Mouse (Mus musculus): ENCODE data around the gene Osbpl3.
A peak's percentile ranks its signal among the peaks of the same experiment; 100 is the strongest.

Gene Osbpl3

DNA sequence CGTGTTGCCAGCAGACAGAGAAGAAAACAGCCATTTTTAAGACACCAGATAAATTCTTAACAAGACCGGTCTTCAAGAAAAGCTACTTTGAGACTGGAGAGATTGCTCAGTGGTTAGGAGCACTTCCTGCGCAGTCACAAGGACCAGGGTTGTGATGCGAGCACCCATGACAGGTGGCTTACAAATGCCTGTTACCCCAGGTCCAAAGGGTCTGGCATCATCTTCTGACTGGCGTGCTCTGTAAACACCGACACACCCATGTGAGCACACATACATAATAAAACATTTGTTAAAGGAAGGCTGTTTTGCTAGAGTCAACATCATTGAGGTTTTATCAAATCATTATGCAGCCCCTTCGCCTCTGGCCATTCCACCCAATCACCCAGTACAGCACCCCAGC lies 176.4 kb downstream of the Osbpl3 start:
- no peak for DNase-seq (ENCODE audit: low spot score)

DNA sequence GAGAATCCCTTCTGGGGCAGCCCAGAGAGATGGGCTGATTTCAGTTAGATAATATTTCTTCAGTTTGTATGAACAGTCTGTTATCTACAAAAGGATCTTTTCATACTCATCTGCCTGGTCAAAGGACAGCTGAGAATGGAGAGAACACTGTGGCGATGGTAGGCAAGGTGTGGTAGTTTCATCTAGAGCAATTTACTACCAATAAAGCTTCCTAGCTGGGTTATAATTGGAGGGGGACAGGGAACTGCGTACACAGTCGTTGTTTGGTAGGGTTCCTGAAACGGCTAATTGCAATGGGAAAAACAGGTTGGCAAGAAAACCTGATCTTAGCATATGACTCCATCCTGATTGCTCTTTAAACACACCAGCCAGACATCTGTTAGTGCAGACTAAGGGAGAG lies 182.1 kb downstream of the Osbpl3 start:
- no peak for DNase-seq (ENCODE audit: low spot score)

DNA sequence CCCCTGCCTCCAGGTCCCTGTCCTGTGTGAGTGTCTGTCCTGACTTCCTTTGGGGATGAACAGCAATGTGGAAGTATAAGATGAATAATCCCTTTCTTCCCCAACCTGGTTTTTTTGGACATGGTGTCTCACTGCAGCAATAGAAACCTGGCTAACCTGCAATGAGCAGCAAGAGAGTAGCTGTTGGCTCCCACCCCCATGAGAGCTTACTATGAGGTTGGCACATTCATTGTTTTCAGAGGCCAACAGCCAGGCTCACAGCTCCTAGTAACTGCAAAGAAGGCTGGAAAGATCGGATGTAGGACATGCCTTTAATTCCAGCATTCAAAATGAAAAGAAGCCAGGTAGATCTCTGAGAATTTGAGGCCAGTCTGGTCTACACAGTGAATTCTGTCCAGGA lies 182.6 kb downstream of the Osbpl3 start:
- DNase-seq (ENCODE audit: low spot score), result no peak

DNA sequence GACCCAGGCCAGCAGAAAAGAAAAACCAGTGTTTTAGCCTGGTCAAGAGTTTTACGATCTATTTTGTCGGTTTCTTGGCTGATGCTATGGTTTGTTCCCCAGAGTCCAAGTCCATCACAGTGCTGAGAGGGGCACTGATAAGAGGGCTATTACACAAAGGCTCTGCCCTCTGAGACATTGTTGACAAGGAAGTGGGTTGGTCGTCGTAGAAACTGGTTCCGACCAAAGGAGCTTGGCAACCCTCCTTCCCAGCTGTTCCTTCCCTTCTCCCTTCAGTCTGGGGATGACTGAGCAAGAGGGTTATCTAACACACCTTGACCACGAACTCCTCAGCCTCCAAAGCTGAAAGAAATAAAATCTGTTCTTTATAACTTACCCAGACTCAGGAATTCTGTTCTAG lies 192.3 kb downstream of the Osbpl3 start, which contains the start of gene Gsdme:
Gsdme (minus strand) TSS at position 193 of the 400 bp plus-strand sequence.
- DNase-seq (ENCODE audit: low spot score), result no peak

DNA sequence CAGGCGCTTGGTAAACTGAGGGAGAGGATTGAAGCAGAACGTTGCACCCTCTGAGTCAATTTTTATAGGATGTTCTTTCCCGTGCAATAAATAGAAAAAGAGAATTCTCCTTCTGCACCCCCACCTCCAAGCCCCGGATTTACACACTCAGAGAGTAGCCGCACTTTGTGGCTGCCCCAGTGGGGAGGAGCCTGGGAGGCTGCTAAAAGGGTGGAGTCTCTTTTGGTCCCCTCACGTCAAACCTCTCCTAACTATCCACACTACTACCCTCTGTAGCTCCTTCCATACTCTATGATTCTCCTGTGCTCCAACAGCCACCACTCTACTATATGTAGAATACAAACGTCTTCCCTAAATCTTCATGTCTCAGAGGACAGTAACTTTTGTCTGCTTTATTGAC lies 193.7 kb downstream of the Osbpl3 start:
- no peak for DNase-seq (ENCODE audit: low spot score)

DNA sequence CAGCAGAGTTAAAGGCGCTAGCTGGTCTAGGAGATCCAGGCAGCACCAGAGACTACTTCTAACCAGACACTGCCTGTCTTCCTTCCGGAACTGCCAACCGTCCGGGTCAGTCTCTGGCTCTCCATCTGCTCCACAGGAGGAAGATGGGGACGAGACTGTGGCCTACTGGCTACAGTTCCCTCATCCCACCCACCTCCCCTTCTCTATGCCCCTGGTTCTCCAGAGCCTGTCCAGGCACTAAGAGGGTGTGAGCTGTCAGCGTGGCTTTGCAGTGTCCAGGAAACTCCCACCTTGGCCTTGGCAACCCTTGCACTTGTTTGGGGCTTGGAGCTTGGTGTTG lies 194.1 kb downstream of the Osbpl3 start:
- DNase-seq (ENCODE audit: low spot score), result no peak

DNA sequence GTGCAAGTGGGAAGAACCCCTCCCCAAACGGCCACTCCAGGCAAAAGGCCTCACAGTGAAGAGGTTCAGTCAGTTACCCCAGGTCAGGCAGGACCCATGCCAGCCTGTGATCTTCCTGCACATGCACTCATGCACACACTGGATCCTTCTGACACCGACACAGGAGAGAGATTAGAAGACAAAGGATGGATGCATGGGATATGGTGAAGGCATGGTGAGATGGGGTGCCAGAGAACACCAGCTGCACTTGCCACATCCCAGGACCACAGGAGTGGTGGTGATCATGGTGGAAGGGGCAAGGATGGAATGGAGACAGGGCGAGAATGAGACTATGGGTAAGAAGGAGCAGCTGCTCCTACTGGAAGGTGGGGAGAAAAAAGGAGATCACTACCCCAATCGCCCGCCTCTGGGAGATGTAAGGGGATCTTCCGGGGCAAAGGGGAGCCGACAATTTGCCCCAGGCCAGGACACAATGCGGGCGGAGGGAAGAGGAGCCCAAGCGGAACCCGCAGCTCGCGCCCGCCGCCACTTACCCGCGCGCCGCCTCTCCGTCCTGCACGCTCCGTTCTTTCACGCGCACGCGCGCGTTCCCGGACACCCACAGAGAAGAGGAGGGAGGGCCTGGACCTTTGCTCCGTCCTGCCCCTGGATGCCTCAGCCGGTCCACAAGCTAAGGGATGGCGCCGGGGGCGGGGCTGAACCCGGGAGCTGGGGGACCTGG lies 194.6 kb downstream of the Osbpl3 start:
- DNase-seq (ENCODE audit: low spot score), result peak; percentile 71

DNA sequence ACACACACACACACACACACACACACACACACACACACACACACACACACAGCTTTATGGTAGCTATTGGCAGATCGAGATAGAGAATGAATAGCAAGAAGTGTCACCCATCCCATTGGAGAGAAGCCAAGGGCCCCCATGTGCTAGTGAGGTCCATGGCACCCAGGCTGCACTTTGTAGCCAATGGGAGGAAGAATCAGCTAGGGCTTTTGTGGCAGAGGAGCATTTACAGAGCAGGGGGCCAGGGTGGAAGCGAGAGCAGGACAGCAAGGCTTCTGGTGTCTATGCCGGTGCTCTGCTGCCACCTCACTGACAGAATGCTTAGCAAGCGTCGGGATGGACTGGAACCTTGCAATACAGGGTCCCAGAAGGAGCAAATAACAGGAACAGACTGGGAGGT lies 200.6 kb downstream of the Osbpl3 start:
- DNase-seq (ENCODE audit: low spot score), result no peak

DNA sequence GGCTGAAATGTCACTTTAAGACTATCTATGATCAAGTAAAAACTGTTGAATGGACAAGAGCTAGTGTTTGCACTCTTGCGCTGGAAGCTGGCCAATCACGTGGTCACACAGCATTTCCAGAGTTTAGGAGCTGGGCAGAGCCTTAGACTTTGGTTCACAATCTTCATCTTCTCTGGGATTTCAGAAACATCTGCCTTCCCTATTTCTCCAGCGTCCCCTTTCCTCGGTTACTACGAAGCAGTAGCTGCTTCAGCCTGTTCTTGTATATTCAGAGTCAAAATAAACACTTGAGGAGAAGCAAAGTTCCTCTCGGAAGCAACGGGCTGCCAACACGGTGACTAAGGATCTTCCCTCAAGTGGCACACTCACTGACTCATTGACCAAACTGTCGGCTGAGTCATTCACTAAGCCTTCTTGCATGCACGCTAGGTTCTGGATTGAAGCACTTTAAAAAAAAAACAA lies 201.2 kb downstream of the Osbpl3 start:
- peak; percentile 51 for DNase-seq (ENCODE audit: low spot score)

DNA sequence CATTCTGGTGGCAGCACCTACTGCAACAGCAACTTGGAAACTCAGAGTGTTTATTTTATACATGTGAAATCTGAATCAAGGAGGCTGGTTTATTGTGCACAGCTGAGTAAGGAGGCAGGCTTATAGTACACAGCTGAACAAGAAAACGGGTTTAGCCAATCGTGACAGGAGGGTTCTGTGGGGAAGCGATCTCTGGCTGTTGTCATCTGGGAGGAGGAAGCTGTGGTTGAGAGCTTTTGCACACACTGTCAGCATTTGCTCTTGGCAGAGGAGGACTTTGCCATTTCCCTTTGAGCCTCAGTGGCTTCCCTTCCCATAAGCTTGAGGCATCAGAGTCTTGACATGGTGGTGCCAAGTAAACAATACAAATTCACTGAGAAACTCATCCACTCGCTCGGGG lies 203.3 kb downstream of the Osbpl3 start:
- DNase-seq (ENCODE audit: low spot score), result no peak

DNA sequence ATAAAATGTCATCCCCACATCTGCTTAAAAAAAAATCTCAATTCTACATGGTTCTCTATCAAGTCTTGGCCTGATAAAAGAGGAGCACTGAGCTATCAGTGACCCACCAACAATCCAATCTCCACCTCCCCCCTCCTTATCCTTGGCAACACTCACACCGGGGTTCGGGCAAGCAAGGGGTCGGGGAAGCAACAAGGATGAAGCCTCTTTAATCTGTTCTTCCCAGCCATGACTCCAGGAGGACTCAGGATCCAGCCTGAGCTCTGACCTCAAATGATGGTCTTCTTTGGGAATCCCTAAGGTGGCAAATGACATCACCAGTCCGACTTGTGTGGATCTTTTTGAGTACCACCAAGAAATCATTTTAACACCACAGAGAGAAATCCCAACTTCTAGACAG lies 208.2 kb downstream of the Osbpl3 start:
- no peak for DNase-seq (ENCODE audit: low spot score)

DNA sequence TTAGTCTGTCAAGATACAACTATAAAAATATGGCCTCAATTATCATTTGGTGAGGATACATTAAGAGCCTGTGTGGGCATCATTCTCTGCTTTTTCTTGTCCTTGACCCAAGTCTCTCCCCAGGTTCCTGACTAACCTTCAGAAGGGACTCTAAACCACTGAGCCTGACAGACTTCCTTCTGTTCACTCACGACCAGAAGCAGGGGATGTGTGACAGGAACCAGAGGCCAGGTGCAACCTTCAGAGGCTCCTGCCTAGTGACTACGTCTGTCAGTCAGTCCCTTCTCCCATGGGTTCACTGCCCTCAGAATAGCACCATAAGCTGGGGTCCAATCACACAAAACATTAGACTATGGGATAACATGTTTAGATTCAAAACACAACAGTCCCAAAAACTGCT lies 208.6 kb downstream of the Osbpl3 start:
- DNase-seq (ENCODE audit: low spot score), result no peak

DNA sequence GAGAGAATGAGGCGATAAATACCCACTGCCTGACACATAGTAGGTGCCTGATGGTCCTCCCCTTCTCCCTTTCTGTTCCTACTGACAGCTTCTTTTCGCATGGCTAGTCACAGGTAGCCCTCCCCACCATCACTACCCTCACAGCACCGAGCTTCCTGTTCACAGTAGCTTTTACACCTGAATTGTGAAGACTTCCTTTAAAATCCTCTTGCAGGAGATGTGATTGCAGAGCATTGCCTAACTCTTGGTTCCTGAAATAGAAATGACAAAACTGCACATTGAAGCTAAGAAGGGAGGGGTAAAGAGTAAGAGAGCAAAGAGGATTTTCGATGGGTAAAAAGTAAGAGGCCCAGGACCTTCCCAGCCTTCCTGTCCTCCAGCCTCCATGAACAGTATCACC lies 211.0 kb downstream of the Osbpl3 start:
- DNase-seq (ENCODE audit: low spot score), result no peak

DNA sequence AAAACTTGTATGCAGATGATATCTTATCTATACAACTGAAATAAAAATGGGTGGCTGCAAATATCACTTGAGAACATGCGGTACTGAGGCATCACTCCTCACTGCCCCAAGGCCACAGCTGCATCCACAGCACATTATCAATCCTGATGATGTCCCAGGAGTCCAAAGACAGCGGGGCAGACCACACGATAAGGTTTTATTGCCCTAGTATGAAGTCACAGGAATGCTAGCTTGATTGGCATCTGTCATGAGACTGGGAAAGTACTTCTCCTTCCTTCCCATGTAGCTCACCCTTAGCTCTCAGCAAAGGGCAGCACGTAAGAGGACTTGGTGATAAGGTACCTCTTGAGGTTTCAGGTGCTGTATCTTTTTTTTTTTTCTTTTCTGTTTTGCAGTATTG lies 211.9 kb downstream of the Osbpl3 start:
- DNase-seq (ENCODE audit: low spot score), result no peak
